Mouse (Mus musculus) limb, embryonic 15.5 days (tissue): ENCODE results near the gene Slc17a7. TPM values are rescaled to one million over a fixed set of nuclear protein-coding genes. Genes with fewer than 3 reads are reported as not detected.

Source experiments
- ATAC-seq: fragments of 200-750 bp; cut with Nextera tagmentation; 2 replicates; pipeline ENCODE4 v1.8.0; 2017; ENCODE audit warnings: low read depth, moderate TSS enrichment; ENCODE audit not compliant: insufficient number of reproducible peaks, low FRiP score, low TSS enrichment
- H3K27ac ChIP-seq: fragments of 300-500 bp; sonication (generic); 2 replicates; pipeline ENCODE4 v1.5.1; 2015; ENCODE audit warnings: moderate library complexity, mild to moderate bottlenecking, inconsistent platforms
- H3K27me3 ChIP-seq: fragments of 300-500 bp; sonication (generic); 2 replicates; pipeline ENCODE4 v1.6.1; 2015; ENCODE audit warnings: inconsistent platforms
- H3K36me3 ChIP-seq: fragments of 300-500 bp; sonication (generic); 2 replicates; pipeline ENCODE4 v1.6.1; 2015; ENCODE audit warnings: inconsistent platforms
- H3K4me1 ChIP-seq: fragments of 300-500 bp; sonication (generic); 2 replicates; pipeline ENCODE4 v1.6.1; 2015; ENCODE audit warnings: inconsistent platforms
- H3K4me2 ChIP-seq: fragments of 300-500 bp; sonication (generic); 2 replicates; pipeline ENCODE4 v1.6.1; 2015; ENCODE audit warnings: mild to moderate bottlenecking, inconsistent platforms
- H3K4me3 ChIP-seq: fragments of 300-500 bp; sonication (generic); 2 replicates; pipeline ENCODE4 v1.5.1; 2015; ENCODE audit warnings: mild to moderate bottlenecking, inconsistent platforms
- H3K9ac ChIP-seq: fragments of 300-500 bp; sonication (generic); 2 replicates; pipeline ENCODE4 v1.6.1; 2015; ENCODE audit warnings: inconsistent platforms
- H3K9me3 ChIP-seq: fragments of 300-500 bp; sonication (generic); 2 replicates; pipeline ENCODE4 v1.6.1; 2016; ENCODE audit warnings: inconsistent platforms
- WGBS: fragments of 180-500 bp; shearing (Covaris S2); methylation state at CpG from one replicate; pipeline ENCODE4 v1.1.7; 2015; 5-methylcytosine and 5-hydroxymethylcytosine counted together
- microRNA counts: library from miRNA; unstranded; fragments of <30 nt; microRNA quantifications from one replicate; lab custom pipeline; 2016
- microRNA-seq: library from miRNA; unstranded; fragments of <30 nt; microRNA quantifications from one replicate; pipeline ENCODE4, GENCODE M21; 2016
- polyA plus RNA-seq: library from polyadenylated mRNA; unstranded; fragments of >200 nt; fragmentation: Nextera tagmentation; extraction: Ambion mirVana; gene quantifications from 2 replicates; pipeline ENCODE4 v1.2.1, GENCODE M21; 2015

The Slc17a7 gene
- polyA plus RNA-seq, 1 experiment from 2014 or later = 0.12 TPM

GRCm38 (mm10) chr7:45215673-45216441 is 52.1 kb downstream of the Slc17a7 start, which contains the start of gene Tead2:
TSS of gene Tead2 (plus strand) at chr7:45215753.
- peak within 1 kb of the TSS; percentile 75 for H3K4me3 ChIP-seq
- peaks cover 16% of the 10 kb centered on the region for H3K27me3 ChIP-seq
- peaks cover 37% of the 10 kb centered on the region for H3K4me1 ChIP-seq
- peak within 1 kb of the TSS; percentile 97 for H3K9ac ChIP-seq
- H3K4me2 ChIP-seq = peak within 1 kb of the TSS; percentile 74
- H3K27ac ChIP-seq = peak within 1 kb of the TSS; percentile 95
- ATAC-seq = peak; percentile 61
- 0% methylated on average over 54 of the region's 55 CpGs for WGBS
- peaks cover 31% of the 10 kb centered on the region for H3K36me3 ChIP-seq
- H3K9me3 ChIP-seq = no peaks in the 10 kb centered on the region

- Histone ChIP-seq H3K4me2 (peak overlapping the region; percentile 74), H3K36me3 (peaks cover 39% of the 10 kb centered on the region), H3K9ac (peak overlapping the region; percentile 97), H3K27me3 (peaks cover 9% of the 10 kb centered on the region), H3K27ac (peak overlapping the region; percentile 95), H3K9me3 (no peaks in the 10 kb centered on the region), H3K4me3 (peak overlapping the region; percentile 75), H3K4me1 (peaks cover 34% of the 10 kb centered on the region)
- 1% methylated on average over 13 of the region's 13 CpGs for WGBS
- peak; percentile 74 for ATAC-seq
These were observed 52.9 kb downstream of the Slc17a7 start for GRCm38 (mm10) chr7:45216442-45217183.

GRCm38 (mm10) chr7:45221680-45222079 is 57.9 kb downstream of the Slc17a7 start:
- Histone ChIP-seq H3K27me3 (no peaks in the 10 kb centered on the region), H3K27ac (no peak overlapping the region), H3K36me3 (peaks cover 88% of the 10 kb centered on the region), H3K9me3 (no peaks in the 10 kb centered on the region), H3K9ac (no peak overlapping the region), H3K4me2 (no peak overlapping the region), H3K4me3 (no peak overlapping the region), H3K4me1 (peaks cover 21% of the 10 kb centered on the region)
- no peak for ATAC-seq
- WGBS = 83% methylated on average over 2 of the region's 2 CpGs

GRCm38 (mm10) chr7:45224826-45225225 is 61.1 kb downstream of the Slc17a7 start:
- no peak overlapping the region for H3K4me3 ChIP-seq
- H3K9me3 ChIP-seq = no peaks in the 10 kb centered on the region
- WGBS = 87% methylated on average over 7 of the region's 7 CpGs
- H3K36me3 ChIP-seq = peaks cover 96% of the 10 kb centered on the region
- no peak overlapping the region for H3K9ac ChIP-seq
- H3K27me3 ChIP-seq = no peaks in the 10 kb centered on the region
- no peak overlapping the region for H3K4me2 ChIP-seq
- H3K27ac ChIP-seq = no peak overlapping the region
- no peaks in the 10 kb centered on the region for H3K4me1 ChIP-seq
- no peak for ATAC-seq

MicroRNA genes within 50 kb of the gene (microRNA counts, 519-probe panel; counts per million panel counts)
- microRNA mmu-miR-150 (lab: Ali Mortazavi, UCI) = 2,254 counts per million, percentile 43 among the panel's probes with 10 or more counts

Small RNA genes lying within 50 kb of the gene (microRNA-seq; reads per million reads assigned to microRNA genes)
- gene Mir150 (17.8 reads per million, percentile 32 among the genes with 10 or more reads in this experiment), gene Mir5121 (10.0 reads per million, percentile 25 among the genes with 10 or more reads in this experiment), gene Mir7055 (not detected)

Other genes with a start within 250 kb of the Slc17a7 start
- gene Ap2a1, start 234.5 kb upstream of the Slc17a7 start, polyA plus RNA-seq = 68.8 and 71.9 TPM in 2 replicates
- 0.17 TPM in 1 of 2 replicates, not detected in the other for gene Tsks, start 220.7 kb upstream of the Slc17a7 start, polyA plus RNA-seq
- gene Cpt1c, start 189.1 kb upstream of the Slc17a7 start, polyA plus RNA-seq = 27.9 and 28.3 TPM in 2 replicates
- 408 and 429 TPM in 2 replicates for gene Prmt1, start 177.4 kb upstream of the Slc17a7 start, polyA plus RNA-seq
- 101 and 105 TPM in 2 replicates for gene Irf3, start 166.3 kb upstream of the Slc17a7 start, polyA plus RNA-seq
- gene Bcl2l12, start 165.2 kb upstream of the Slc17a7 start, polyA plus RNA-seq = 58.8 and 59.4 TPM in 2 replicates
- gene Scaf1, start 147.6 kb upstream of the Slc17a7 start, polyA plus RNA-seq = 34.8 TPM in 2 replicates
- 44.9 and 49.1 TPM in 2 replicates for gene Rras, start 146.0 kb upstream of the Slc17a7 start, polyA plus RNA-seq
- gene Prr12, start 111.1 kb upstream of the Slc17a7 start, polyA plus RNA-seq = 9.3 and 11.5 TPM in 2 replicates
- gene Nosip, start 101.5 kb upstream of the Slc17a7 start, polyA plus RNA-seq = 63.0 and 70.3 TPM in 2 replicates
- gene Prrg2, start 101.3 kb upstream of the Slc17a7 start, polyA plus RNA-seq = 23.1 and 25.1 TPM in 2 replicates
- 653 and 714 TPM in 2 replicates for gene Rcn3, start 71.7 kb upstream of the Slc17a7 start, polyA plus RNA-seq
- 99.7 and 121 TPM in 2 replicates for gene Fcgrt, start 60.1 kb upstream of the Slc17a7 start, polyA plus RNA-seq
- 1,215 and 1,484 TPM in 2 replicates for gene Rps11, start 39.5 kb upstream of the Slc17a7 start, polyA plus RNA-seq
- gene Rpl13a, start 35.2 kb upstream of the Slc17a7 start, polyA plus RNA-seq = 1,220 and 1,390 TPM in 2 replicates
- 0.65 TPM in 1 of 2 replicates, not detected in the other for gene Gm45713, start 27.7 kb upstream of the Slc17a7 start, polyA plus RNA-seq
- gene Flt3l, start 27.5 kb upstream of the Slc17a7 start, polyA plus RNA-seq = 2.1 and 2.7 TPM in 2 replicates
- 76.3 and 84.6 TPM in 2 replicates for gene Pih1d1, start 9.6 kb upstream of the Slc17a7 start, polyA plus RNA-seq
- gene Aldh16a1, start 9.4 kb upstream of the Slc17a7 start, polyA plus RNA-seq = 44.1 and 49.1 TPM in 2 replicates
- gene Gfy, start 15.6 kb downstream of the Slc17a7 start, polyA plus RNA-seq = not detected in 2 replicates
- not detected in 2 replicates for gene Pth2, start 17.0 kb downstream of the Slc17a7 start, polyA plus RNA-seq
- gene Ccdc155, start 40.9 kb downstream of the Slc17a7 start, polyA plus RNA-seq = 1.2 and 2.7 TPM in 2 replicates
- 51.2 and 64.5 TPM in 2 replicates for gene Dkkl1, start 48.2 kb downstream of the Slc17a7 start, polyA plus RNA-seq
- 131 and 134 TPM in 2 replicates for gene Tead2, start 51.8 kb downstream of the Slc17a7 start, polyA plus RNA-seq
- 3.8 and 5.1 TPM in 2 replicates for gene Cd37, start 75.2 kb downstream of the Slc17a7 start, polyA plus RNA-seq
- gene Slc6a16, start 77.1 kb downstream of the Slc17a7 start, polyA plus RNA-seq = 0.09 TPM in 1 of 2 replicates, not detected in the other
- gene Slc6a21, start 113.6 kb downstream of the Slc17a7 start, polyA plus RNA-seq = not detected in 2 replicates
- gene Trpm4, start 169.8 kb downstream of the Slc17a7 start, polyA plus RNA-seq = 22.0 and 22.6 TPM in 2 replicates
- gene Hrc, start 171.3 kb downstream of the Slc17a7 start, polyA plus RNA-seq = 6.5 and 15.1 TPM in 2 replicates
- gene Ppfia3, start 203.1 kb downstream of the Slc17a7 start, polyA plus RNA-seq = 7.8 and 9.1 TPM in 2 replicates
- gene Lin7b, start 206.6 kb downstream of the Slc17a7 start, polyA plus RNA-seq = 2.3 and 2.5 TPM in 2 replicates
- gene Snrnp70, start 231.8 kb downstream of the Slc17a7 start, polyA plus RNA-seq = 199 and 204 TPM in 2 replicates
- 0.10 and 0.12 TPM in 2 replicates for gene Kcna7, start 241.7 kb downstream of the Slc17a7 start, polyA plus RNA-seq
- gene Ntf5, start 249.7 kb downstream of the Slc17a7 start, polyA plus RNA-seq = 1.9 and 3.0 TPM in 2 replicates